Mouse (Mus musculus) embryo, embryonic 11 days (tissue): ENCODE results near the gene Edil3.
"Not testable (repeated sequence)": the region's sequence is repeated elsewhere in the genome, so short reads cannot be mapped to it uniquely, and the experiment has no call there.

Experiments used
- DNase-seq: peaks from one replicate; pipeline ENCODE4 v3.0.0-alpha.2; 2015

The Edil3 gene

DNA sequence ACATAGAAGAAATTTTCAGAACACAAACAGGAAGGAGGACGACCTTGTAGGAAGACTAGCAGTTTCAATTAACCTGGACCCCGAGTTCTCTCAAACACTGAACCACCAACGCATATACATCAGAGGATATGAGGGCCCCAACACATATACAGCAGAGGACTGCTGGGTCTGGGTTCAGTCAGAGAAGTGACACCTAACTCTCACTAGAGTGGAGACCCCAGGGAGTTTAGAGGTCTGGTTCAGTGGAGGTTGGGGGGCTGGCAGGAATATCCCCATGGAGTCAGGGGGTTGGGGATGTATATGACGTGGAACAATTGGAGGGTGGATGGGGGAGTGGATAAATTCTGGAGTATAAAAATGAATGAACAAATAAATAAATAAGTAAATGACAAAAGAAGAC, 151.1 kb downstream of the Edil3 start:
- DNase-seq, result no peak

DNA sequence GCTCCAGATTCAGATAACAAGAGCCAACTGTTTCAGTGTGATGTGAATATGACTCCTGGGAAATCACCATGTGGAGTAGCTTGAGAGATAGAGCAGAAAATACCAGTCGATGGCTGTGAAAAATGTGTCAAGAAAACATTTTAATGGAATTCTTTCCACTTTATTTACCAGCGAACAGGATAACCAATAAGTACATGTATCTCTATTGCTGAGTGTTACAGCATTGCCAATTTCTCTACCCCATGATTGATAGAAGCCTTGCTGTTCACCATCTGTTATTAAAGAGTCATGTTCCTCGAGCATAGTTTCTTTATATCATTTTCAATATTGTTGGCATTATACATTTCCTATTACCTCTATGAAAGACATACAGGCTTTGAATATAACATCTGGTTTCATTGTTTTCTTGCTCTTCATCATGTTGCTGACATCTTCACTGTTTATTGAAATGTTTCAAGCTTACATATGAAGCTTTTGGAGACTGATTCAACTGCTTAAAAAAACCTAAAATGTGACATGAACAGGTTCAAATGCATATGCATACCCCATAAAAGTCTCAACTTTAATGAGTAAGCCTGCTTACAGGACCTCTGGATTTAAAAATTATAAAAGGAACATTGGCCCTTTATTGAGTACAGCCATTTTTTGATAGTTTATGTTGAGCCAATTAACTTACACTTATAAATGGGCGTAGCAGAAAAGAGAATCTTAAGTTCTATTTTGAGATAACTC, 186.6 kb downstream of the Edil3 start:
- no peak for DNase-seq

DNA sequence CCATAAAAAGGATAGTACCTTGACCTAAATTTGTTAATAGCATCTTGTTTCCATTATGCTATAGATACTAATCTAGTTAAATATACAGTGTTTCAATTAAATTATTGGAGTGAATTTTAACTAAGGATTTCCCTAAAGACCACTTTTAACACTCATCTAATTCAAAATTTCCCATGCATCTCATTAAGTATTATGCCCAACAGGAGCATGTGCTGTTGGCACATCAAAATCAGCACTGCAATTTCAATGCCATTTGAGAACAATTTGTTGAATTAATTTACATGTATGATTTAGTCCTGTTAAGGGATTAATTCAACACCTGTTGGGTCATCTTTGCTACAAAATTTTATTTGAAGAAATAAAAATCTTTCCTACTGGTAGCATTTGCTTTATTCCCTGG, 191.2 kb downstream of the Edil3 start:
- no peak for DNase-seq

DNA sequence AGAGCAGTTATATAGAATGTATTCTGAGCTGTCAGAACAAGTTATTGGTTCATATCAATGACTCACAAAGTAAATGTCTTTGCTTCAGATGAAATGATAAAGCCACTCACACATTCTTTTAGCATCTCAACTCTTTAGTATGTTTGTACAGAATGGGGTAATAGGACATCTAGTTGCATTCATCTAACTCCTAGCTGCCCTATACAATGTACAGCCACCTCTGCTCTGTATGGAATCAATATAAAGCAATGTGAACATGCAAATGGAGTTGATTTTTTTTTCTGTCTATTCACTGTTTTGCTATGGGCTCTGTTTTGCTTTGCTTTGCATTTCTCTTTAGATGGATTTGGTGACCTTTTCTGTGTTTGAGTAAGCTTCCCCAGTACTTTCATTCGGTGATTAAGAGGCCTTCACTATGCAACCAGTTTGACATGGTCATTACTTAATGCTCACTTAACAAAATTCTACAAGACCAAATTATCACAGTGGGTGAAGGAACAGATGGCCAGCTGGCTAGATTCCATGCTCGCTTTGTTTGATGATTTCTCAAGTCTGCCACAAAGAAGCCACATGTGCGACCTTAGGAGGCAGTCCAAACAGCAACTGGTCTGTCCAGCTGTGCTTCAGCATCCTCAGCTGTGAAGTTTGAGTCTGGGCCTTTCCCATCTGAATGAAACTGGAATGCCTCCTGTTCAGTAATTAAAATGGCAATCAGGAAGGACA, 208.7 kb downstream of the Edil3 start:
- DNase-seq, result peak; percentile 47

DNA sequence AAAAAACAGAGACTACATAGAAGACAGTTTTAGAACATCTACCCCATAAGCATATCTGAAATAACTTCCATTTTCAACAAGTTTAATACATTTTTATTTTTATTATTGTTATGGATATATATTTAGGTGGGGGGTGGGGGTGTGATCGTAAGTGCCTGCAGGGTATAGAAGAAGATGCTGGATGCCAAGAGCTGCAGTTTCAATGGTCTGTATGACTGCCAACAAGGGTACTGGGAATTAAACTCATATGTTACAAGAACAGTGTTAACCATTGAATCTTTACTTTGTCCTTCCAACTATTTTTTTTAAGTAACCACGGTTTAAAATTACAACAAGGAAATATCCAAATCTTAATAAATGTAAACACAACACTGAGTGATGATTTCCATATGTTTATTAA, 214.4 kb downstream of the Edil3 start:
- no peak for DNase-seq

DNA sequence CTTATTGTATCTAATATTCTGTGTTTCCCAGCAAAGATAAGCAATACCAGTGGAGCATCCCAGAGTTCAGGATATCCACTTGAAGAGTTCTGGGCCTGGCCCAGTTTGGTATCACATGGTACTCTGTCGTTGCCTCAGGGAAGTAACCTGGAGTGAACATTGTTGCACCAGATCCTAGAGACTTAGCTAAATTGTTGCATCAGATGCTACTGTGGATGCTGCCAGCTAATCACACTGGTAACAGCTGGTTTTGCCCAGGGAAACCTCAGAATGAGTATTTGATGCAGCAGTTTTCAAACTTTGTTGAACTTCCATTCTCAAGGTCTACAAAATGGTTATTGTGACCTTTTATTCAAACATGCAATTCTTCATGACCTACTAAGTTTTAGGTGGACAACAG, 220.2 kb downstream of the Edil3 start:
- DNase-seq, result no peak

DNA sequence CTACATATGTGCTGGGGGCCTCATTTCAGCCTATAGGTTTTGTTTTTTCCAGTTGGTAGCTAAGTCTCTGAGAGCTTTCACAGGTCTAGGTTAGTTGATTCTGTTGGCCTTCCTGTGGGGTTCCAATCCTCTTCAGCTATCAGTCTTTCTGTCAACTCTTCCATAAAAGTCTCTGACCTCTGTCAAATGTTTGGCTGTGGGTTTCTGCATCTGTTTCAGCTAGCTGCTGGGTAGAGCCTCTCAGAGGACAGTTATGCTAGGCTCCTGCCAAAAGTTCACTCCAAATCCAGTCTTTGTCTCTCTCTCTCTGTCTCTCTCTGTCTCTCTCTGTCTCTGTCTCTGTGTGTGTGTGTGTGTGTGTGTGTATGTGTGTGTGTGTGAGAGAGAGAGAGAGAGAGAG, 248.9 kb downstream of the Edil3 start:
- not testable (repeated sequence) for DNase-seq

DNA sequence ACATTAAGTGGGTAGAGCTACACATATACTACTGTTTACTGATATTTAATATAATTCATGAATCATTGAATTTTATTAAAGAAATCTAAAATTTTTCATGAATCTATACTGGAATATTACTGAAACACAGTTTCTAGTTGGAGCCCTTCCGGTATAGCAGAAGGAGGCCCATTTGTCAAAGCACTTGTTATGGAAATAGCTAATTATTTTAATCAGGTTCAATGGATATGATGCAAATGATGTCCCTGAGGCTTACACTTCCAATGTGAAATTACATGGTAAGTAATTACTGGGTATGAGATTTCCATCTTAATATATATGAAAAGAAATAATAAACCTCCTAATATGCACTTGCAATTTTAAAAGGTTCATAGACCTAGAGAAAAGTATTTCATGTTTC, 254.9 kb downstream of the Edil3 start:
- no peak for DNase-seq

DNA sequence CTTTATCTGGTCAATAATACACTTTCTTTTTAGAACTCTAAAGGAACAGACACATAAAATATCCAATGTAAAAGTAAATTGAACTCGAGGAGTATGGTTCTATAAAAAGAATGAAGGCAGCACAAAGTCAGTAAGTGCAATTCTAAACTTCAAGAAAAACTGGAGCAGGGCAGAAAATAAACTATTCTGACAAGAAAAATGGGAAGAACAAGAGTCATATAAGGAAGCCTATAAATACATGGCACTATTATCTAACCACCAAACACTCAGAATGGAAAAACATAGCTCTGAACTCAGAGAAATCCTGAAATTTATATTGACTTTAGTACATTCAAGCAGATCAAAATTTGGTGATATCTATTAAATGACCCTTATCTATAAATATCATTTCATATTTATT, 284.6 kb downstream of the Edil3 start:
- no peak for DNase-seq

DNA sequence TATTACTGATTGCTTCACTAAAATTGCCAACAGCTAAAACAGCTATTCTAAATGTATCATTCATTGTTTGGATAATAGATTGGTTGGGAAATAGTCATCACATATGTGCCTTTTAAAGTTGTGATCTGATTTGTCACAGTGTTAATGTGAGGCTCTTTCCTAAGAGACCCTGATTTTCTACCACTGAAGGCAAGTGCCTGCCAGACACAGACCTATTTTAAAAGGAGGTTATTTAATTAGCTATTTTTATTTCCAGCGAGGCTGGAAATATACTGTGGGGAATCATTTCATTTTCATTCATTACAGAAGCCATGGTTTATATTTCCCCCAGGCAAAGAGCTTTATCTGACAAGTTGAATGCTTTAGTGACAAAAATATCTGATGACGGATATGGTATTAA, 296.3 kb downstream of the Edil3 start:
- no peak for DNase-seq

DNA sequence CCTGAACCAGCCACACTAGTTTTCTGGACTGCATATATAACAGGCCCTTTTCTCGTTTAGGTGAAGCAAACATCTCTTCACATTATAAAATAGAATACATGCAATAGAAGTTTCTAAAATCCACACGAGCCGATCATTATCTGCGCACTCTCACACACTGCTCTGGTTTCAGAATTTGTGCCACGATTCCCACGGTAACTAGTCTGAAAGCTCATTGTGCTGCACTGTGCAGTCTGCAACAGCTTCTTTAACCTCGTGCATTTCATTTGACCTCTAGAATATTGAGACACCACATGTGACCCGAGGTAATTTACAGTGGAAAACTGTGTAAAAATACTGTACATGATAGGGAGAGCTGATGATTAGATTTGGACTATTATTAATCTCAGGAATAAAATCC, 298.5 kb downstream of the Edil3 start:
- DNase-seq, result peak; percentile 7

DNA sequence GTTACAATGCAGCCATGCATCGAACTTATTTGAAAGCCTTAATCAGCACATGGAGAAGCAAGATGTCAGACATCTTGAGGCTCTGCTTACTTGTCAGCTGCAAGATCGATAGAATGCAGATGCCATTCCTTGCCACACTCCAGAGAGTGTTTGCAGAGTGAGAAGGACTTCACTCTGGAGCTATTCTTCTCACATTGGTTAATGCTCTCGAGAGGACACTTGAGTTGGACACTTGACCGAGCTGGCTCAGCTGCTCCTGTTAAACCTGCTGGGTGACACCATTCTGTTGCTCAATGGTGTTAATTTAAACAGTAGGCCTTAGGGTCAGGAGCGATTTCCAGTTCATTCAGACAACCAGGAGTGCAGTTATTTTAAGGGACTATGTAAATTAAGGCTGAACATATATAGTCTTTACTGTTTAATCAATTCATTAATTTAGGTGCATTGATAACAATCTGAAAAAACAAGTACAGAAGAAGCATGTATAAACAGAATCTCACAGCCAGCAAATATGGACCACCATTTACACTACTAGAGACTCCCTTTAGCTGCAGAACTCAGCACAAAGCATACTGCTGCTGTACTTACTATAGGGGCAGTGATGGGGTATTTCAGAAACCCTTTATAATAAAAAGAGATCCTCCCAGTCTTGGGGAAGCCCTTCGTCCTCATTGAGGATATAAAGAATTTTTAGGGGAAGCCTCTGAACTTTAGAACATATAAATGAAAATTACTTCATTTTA, 301.4 kb downstream of the Edil3 start:
- peak; percentile 11 for DNase-seq

DNA sequence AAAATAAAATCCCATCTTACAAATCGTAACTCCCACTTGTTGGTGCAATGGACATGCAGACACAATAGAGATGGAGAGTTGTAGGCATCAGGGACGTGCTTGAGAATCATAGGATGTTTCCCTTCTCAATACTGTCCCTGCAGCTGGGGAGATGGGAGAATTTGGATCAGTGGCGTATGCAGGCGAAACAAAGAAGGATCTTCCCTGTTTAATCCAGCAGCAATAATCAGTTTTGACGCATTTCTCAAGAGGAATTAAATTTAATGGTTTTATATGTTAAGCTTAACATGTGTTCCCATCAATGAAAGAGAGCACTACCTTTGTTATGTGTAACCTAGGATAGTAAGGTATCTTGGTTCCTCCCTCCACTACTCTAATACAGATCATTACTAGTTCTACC, 302.1 kb downstream of the Edil3 start:
- DNase-seq, result no peak

DNA sequence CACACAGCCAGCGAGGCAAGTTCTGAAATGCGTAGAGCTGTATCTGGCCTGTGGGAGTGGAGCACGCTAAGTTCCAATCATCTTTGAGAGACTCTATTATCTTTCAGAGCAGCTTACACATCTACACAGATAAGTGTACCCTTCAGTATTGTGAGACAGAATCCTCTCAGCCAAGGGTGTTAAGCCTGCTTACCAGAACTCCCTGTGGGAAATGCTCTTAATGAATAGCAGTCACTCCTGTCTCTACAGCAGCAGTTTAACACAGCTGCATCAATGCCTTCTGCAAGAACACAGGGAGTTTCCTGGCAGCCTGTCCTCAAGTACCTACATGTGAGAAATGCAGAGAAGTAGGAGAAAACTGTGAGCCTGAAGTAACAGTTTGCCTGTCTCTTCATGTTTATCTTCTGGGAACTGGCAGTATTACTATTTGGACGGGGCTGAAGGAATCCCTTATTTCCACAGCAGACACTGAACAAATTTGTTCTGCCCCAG, 324.8 kb downstream of the Edil3 start:
- DNase-seq, result peak; percentile 22

DNA sequence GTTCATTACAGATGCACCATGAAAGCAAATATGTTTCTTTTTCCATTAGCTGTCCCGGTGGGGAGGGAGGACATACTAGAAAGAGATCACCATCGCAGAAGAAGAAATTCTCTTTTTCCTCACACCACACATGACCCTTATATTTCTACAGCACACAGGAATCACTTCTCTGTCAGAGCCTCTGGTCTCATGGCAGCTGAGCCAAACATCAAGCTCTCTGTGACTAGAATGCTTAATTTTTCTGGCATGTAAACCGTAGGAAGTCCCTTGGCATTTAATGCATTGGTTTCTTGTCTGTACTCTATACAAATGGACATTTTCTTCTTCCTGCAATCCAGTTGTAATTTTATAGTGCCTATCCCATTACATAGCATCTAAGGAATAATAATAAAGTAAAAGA, 330.6 kb downstream of the Edil3 start:
- DNase-seq, result no peak

DNA sequence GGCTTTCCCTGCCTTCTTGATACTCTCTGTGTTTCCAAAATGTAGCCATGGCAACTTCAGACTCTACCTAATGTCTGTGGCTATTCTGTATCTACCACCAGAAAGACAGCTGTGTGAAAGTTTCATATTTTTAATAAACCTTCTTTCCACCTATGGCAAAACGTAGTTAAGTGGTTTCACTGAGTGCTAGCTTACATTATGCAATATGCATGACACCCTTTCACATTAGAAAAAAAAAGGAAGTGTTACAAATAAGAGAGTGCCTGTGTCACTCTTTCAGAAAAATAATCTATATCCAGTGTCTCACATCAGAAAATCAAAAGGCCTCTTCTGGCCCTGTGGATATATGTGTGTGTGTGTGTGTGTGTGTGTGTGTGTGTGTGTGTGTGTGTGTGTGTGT, 346.7 kb downstream of the Edil3 start:
- no peak for DNase-seq

DNA sequence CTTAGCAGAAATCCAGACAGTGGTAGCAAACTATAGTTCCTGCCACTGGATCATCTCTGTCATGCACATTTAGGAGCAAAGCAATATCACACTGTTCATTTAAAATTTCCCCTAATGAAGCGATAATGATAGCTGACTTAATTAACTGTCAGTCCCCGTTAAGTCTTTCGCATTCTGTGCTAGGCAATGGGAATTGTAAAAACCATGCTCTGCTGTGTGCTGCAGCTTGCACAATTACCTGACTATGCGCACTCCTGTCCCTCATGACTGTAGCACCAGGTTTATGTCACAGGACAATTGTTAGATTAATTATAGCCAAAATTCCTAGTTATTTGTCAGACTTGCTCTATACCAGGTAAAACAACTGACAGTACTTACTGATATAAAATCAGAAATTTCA, 348.8 kb downstream of the Edil3 start:
- no peak for DNase-seq

DNA sequence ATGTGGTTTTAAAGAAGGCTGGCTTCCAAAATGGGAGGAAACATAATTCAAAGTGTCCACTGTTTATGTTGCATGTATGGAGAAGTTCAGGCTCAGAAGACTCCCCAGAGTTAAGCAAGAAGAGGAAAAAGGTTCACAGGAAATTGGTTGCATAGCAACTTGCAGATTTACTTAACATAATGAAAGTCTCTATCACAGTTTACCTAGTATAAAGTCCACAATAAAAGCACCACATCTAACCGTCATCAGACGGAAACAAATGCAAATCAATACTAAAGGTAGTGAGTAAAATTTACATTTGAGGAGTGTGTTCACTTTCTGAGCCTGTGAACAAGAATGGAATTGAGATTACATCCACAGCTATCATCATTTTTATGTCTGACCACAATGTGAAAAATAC, 353.9 kb downstream of the Edil3 start:
- DNase-seq, result no peak

DNA sequence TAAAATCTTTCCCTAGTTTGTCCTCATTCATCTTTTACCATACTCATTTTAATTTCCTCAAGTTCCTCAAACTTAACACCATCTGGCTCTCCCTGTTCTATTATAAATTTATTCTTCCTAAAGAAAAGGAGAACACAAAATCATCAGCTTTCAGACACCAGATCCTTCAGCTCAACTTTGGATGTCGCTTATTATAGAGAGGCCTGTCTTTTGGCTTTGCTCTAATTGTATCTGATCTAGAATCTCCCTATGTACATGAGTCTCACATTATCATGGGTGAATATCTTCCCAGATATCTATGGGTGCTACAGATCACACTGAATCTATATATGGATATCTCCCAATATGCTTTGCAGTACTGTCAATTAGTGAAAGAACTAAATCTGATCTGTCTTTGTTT, 367.8 kb downstream of the Edil3 start:
- no peak for DNase-seq

DNA sequence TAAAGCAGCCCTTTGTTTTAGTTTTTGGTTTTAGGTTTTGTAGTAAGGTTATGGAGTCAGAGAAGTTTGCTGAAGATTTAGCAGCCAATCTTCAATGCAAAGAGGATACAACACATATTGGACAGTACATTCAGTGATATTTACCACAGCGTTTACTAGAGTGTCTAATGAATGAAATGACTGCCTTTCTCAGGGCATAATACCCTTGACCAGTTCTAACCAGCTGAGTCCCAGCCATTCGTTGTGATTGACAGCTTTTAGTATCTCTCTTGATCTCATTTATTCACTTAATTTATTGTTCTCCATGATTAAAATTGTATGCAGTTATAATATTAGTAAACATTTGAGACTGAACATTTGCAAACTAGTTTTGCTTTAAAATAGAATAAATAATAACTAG, 375.7 kb downstream of the Edil3 start:
- peak; percentile 3 for DNase-seq

DNA sequence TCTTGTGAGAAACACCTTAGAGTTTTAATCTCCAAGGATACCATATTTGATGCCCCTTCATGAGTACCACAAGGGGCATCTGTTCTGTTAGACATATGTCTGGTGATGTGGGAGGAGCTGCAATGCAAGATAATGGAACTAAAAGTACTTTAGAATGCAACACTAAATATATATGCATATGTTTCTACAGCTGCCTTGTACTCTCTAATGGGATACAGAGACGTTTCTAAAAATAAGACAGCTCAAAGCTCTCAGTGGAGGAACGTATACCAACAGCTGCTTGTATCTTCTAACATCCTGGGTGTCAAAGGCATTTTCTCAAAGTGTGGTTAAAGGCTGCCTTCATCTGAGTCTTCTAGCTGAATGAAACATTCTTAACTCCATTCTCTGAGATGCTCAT, 378.0 kb downstream of the Edil3 start:
- DNase-seq, result no peak

DNA sequence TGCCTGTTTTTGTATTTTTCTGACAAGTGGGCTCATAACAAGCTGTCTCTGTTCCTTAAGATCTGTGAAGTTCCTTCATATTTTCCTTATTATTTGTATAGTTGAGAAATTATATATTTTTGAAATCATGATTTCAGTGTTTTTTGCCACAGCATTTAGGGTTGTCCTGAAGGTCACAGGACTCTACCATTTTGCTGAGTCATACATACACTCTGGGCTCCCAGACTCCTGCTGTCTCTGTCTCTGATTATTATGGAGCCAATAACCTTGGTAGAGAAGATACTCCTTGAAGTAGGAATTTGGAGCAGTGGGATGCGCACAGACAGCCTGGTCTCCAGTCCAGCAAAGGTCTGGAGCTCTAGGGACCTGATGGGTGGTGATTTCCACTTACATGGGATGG, 416.8 kb downstream of the Edil3 start:
- DNase-seq, result no peak

DNA sequence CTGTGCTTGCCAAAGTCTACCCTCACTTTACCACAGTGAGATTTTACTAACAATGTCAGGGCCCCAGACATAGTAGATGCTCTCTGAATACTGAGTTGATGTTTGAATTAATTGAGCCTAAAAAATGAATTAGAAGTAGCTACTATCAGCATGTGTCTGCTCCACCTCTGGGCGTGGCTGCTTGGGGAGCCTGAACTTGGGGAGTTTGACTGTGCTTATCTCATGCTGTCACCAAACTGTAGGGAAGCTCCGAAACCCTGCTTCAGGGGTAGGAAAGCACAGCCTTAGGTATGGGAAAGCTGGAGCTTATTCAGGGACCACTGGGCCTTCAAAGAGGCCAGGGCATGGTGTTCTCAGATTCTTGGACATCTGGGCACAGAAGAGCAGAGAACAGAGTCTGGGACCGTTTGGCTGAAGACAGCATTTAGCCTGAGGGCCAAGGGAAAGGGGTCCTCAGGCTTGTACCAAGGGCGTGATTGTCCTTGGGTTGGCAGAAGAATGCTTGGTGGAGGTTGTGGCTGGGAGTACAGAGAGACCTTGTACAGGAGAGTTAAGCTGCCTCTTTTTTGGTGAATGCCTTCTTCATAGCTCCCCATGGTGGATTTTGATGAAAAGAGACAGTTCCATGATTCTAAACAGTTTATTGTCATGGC, 432.8 kb downstream of the Edil3 start:
- DNase-seq, result no peak
